Mouse (Mus musculus) heart, postnatal 25 days (tissue): ENCODE data around the gene Cacnb4. TPM values are rescaled to one million over a fixed set of nuclear protein-coding genes. Genes with fewer than 3 reads are reported as not detected.

Experiments used
- DNase-seq: peaks from one replicate; pipeline ENCODE4 v3.0.0; 2022; ENCODE audit warnings: low spot score
- intact Hi-C: fragments of 180-260 bp; cut with DNase I; formaldehyde crosslinking; loops from one replicate; pipeline ENCODE4 v1.15.1; 2025
- total RNA-seq, 2 experiments: library from RNA; stranded (reverse); gene quantifications; 2 replicates each; pipeline ENCODE4 v1.2.3; 2021

Cacnb4 gene
- total RNA-seq, 2 experiments from 2014 or later: 0.36 to 1.2 TPM

- DNase-seq: no peak
- intact Hi-C loops: no loop called here
These were observed 182.4 kb downstream of the Cacnb4 start for GRCm38 (mm10) chr2:52494274-52494673.

GRCm38 (mm10) chr2:52492867-52493266 lies 183.8 kb downstream of the Cacnb4 start:
- DNase-seq: no peak

DNA sequence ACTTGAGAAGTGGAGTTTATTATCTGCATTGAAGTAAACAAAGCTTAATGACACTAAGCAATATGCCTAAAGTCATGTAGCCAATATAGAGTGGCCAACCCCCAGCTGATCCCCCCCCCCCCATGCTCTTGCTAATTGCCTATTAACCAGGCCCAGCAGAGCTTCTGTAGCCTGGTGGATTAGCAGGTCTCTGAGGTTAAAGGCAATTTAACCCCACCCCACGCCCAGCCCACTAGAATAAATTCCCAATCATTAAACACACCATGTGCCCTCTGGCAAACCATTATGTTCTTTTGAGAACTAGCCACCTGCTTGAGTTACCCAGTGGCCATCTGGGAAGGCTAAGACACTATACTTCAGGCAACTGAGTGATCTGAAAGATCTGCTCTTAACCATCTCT lies 186.8 kb downstream of the Cacnb4 start:
- no peak for DNase-seq
- intact Hi-C loops: loop anchor here (5.0 kb wide), 1 partner anchor 102 kb away; no protein-coding TSS in a partner anchor

More at GRCm38 (mm10) chr2:52492867-52493266, 183.8 kb downstream of the Cacnb4 start:
- intact Hi-C loops: no loop called here

DNA sequence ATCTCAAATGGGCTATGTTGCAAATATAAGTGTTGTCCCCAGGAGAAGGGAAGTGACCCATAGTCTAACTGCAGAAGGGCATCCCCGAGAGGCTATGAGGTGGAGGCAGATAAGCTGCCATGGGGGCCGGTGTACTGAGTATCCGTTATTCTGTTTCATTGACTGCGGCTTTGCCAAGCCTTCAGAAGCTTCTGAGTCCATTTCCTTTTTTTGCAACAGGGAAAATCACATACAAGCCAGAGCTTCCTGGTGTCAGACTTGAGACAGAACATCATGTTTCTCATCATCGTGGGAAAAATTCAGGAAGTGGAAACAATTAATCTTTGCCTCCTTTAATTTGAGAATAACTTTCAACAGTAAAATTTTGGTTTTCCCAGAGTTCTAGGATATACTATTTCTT lies 193.1 kb downstream of the Cacnb4 start:
- DNase-seq: no peak
- intact Hi-C loops: no loop called here

DNA sequence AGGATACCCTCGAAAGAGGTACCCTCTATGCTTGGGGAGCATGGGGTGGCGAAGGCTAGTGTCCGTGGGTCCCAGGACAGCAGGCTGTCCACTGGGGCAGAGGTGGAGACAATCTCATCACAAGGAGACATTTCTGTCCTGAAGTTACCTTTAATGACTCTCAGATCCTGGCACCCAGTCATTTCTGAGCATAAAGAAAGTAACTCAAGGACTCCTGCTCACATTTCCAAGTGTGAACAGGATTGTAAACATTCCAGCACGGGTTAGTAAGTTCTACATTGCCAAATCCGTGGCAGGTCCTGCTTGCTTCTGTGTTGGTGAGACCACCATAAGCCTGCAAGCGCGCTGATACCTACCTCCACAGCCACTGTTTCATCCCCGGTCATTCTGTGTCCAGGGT lies 196.2 kb downstream of the Cacnb4 start:
- intact Hi-C loops: no loop called here
- no peak for DNase-seq

DNA sequence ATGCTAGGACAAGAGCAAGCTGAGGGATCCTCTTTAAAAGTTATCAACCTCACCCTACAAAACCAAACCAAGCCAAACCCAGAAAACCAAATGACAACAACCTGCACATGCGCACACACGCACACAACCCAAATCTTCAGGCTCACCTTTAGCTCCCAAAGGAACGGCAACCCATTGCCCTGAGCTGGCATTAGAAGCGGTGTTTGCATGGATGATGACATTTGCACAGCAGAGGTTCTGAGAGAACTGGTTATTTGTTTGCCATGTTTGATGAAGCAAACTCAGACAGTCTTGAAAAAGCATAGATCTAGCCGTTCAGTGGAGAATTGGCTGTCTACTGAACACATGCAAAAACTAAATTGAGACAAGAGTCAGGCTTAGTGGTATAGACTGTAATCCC lies 198.1 kb downstream of the Cacnb4 start:
- intact Hi-C loops: no loop called here
- DNase-seq: no peak

- no peak for DNase-seq
- intact Hi-C loops: no loop called here
These were observed 199.1 kb downstream of the Cacnb4 start for GRCm38 (mm10) chr2:52477550-52477907.

- DNase-seq: no peak
These were observed 199.7 kb downstream of the Cacnb4 start for GRCm38 (mm10) chr2:52476801-52477549.

GRCm38 (mm10) chr2:52475854-52476253 lies 200.8 kb downstream of the Cacnb4 start:
- no peak for DNase-seq
- intact Hi-C loops: no loop called here

More at GRCm38 (mm10) chr2:52476801-52477549, 199.7 kb downstream of the Cacnb4 start:
- intact Hi-C loops: no loop called here

DNA sequence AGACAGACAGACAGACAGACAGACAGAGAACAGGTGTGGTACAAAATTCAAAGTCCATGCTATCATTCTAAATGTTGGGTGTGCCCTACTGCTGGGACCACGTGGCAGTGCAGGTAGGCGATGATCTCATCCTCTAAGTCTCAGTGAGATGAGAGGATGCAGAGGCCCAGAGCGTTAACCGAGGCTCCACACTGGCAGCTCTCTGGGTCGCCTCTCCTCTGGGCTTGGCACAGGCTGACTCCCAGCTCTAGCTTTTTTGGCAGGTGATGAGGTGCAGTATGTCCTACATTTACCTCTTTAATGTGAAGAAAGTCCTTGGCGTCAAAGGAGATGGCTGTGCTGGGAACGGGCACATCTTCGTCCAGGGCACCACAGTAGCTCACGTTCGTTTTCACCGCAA lies 202.1 kb downstream of the Cacnb4 start:
- intact Hi-C loops: no loop called here
- DNase-seq: no peak

DNA sequence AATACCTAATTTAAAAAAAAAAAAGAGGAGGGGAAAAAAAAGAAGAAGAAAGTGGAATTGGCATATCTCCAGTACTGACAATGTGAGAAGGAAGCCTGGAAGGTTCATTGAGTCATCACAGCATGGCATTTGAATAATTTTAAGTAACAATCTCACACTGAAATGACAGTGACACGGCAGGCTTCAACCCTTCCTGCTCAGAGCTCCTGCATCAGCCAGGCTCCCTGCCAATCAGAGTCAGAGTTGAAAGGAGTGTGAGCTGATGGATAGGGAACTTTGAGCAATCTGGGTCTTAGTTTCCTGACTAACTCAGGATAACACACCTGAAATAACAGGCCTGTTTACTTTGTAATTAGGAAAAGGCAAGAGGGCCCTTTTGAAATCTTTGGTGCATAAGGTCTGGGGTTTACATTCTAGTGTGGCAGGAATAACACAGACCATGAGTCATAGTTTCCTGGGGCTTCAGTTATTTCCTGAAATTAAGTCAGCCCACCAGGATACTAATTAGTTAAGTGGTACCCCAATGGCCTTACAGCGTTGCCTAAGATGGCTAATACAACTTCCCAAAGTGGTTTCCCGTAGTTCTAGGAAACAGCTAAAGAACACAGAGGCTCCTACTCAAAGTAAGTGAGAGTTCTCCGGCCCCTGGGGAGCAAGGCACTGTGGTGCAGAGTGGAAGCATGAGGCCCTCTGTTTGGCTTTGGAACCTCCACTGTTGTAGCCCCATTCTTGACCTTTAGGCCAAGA lies 204.9 kb downstream of the Cacnb4 start:
- intact Hi-C loops: no loop called here
- no peak for DNase-seq

GRCm38 (mm10) chr2:52470044-52470560 lies 206.5 kb downstream of the Cacnb4 start:
- DNase-seq: no peak
- intact Hi-C loops: no loop called here

DNA sequence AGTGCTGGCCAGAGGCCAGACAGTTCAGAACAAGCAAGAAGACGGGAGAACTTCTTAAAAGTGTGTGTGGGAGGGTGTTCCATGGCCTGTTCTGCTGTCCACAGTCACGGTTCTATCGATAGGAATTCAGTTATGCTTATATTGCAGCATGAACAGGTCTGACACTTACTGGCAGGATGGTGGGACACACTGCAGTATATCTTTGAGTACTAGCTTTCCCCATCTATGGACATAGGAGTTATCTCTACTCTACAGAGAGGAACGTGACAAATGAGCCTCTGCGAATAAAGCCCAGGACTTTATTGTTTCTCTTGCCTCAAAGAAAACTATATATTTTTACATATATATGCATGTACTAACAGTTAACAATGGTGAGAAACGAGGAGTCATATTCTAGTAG lies 209.0 kb downstream of the Cacnb4 start:
- intact Hi-C loops: no loop called here
- no peak for DNase-seq

GRCm38 (mm10) chr2:52461206-52461967 lies 215.2 kb downstream of the Cacnb4 start:
- DNase-seq: no peak
- intact Hi-C loops: no loop called here

DNA sequence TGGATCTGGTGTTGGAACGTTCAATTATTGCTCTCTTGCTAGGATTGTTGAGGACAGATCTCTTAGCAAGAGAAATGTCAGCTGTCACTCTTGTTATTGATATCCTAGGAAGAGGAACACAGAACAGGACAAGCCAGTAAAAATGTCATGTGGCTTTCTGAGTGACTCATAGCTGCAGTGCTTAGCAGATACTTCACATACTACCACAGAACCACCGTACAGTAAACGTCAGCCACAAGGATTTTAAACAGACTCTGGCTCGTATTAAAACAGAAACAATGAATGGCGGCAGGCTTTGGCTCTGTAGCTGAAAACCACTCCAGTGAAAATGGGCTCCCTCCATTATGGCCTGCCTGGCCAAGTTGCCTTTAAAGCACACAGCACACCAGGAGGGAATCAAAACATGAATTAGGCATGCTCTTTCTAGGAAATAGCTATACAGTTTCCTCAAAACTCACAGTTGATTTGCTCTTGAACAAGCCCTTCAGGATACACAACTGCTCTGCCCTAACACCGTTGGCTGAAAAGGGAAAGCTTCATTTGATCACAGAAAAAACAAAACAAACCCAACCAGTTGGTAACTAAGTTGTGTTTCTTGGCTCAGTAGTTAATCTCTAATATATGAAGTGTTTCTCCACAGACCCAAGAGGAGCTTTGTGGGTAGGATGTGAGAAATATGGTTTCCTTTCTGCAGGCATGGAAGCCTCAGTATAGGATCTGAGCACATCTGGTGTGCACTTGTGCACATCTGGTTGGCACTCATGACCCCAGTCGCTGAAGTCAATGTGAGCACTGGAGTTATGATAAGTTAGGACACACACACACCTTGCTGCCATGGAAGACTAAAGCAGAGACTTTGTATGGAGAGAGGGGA lies 220.8 kb downstream of the Cacnb4 start:
- intact Hi-C loops: no loop called here
- DNase-seq: no peak

GRCm38 (mm10) chr2:52449818-52450217 lies 226.8 kb downstream of the Cacnb4 start:
- intact Hi-C loops: no loop called here
- DNase-seq: no peak

- DNase-seq: no peak
- intact Hi-C loops: no loop called here
These were observed 227.7 kb downstream of the Cacnb4 start for GRCm38 (mm10) chr2:52448916-52449315.

DNA sequence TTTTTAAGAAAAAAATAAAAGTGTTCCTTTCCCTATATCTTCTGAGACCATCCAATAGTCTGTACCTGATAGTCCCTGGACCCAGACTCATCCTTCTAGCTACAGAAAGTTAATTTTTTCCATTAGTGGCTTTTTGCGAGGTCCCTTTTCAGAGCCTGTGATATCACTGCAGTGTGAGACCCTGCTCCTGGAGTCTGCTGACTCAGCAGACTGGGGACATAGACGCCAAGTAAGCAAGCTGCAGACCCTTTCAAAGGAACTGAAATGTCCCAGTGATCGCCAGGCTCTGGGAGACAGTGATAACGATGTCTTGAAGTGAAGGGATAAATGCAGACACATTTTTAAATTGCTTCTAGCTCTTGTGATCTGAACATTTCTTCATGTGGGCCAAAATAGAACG lies 230.0 kb downstream of the Cacnb4 start:
- intact Hi-C loops: no loop called here
- DNase-seq: no peak

DNA sequence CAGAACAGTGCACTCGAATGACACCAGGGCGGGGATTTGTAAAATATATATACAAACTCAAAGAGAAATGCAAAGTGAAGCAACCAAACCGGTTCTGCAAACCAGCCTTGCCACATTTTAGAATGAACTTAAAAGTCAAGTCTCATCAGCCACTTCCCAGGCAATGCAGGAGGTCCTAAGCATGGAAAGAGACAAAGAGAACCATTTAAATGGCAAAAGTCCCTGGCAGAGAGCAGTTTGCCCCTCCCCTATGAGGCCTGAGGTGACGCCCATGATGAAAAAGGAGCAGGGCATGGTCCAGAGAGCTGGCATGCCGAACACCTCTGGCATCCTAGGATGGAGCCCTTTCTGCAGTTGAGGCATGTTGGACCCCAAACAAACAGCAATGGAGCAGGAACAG lies 234.5 kb downstream of the Cacnb4 start:
- DNase-seq: no peak
- intact Hi-C loops: no loop called here
